Mouse (Mus musculus) ES-Bruce4 (cell line): ENCODE measurements around the gene Hist2h2aa2.

Source experiments
- CTCF ChIP-seq: IDR thresholded peaks from one replicate; pipeline ENCODE4 v1.8.1; 2011; ENCODE audit warnings: low read depth, low read length
- EP300 ChIP-seq: IDR thresholded peaks from 2 replicates; pipeline ENCODE4 v1.6.1; 2011; ENCODE audit warnings: low read depth, low read length; ENCODE audit not compliant: insufficient read depth
- POLR2A ChIP-seq: IDR thresholded peaks from one replicate; pipeline ENCODE4 v1.8.1; 2011; ENCODE audit warnings: low read length; ENCODE audit not compliant: insufficient read depth

DNA sequence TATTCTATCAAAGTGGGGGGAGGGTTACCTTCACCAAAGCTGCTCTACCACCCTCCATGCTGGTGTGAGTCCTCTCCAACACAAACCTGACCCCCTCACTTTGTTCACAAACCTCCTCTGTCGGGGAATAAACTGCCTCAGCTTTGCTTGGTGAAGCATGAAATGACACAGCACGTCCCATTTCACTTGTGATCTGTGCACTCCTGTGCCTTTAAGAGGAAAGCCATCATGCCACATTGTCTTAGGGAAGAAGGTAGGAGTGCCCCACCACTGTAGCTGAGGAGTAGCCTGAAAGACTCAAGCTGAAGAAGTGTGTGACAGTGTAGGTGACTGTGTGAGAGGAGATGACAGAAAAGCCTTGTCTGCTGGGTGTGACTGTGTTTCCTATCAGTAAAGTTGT lies 14.7 kb downstream of the Hist2h2aa2 start:
- TF ChIP-seq CTCF (no peak), EP300 (no peak), POLR2A (no peak)
